8 mouse cellular contexts compared by ENCODE assay signal in genomic region chr6:125314231-125314563, GRCm38 (mm10). TPM values are rescaled to one million over a fixed set of nuclear protein-coding genes. Genes with fewer than 3 reads are reported as not detected.
DNase-seq lines count a peak whose midpoint lies in the region; ATAC-seq and TF ChIP-seq lines count a peak whose summit lies in the region.

No protein-coding gene starts in this region.

- H3K9me3 ChIP-seq in kidney, postnatal 0 days (replicated peaks; ENCODE audit: low read length): no peaks in the 10 kb centered on the region
- H3K9me3 ChIP-seq in embryonic facial prominence, embryonic 13.5 days: no peaks in the 10 kb centered on the region
- H3K9me3 ChIP-seq in intestine, embryonic 16.5 days (ENCODE audit: control insufficient read depth, low read length): no peaks in the 10 kb centered on the region
- no peaks in the 10 kb centered on the region for H3K9me3 ChIP-seq in midbrain, postnatal 0 days (ENCODE audit: low read length)

- H3K4me3 ChIP-seq in kidney, postnatal 0 days (replicated peaks; ENCODE audit: low read depth, low read length): peak overlapping the region; percentile 62
- H3K4me3 ChIP-seq in embryonic facial prominence, embryonic 13.5 days: peak overlapping the region; percentile 52
- H3K4me3 ChIP-seq in intestine, embryonic 16.5 days (ENCODE audit: low read length): peak overlapping the region; percentile 64
- H3K4me3 ChIP-seq in midbrain, postnatal 0 days (ENCODE audit: low read depth, low read length): peak overlapping the region; percentile 31; the same call in 1 of the 2 replicates

- peak overlapping the region; percentile 89 for H3K27ac ChIP-seq in kidney, postnatal 0 days
- H3K27ac ChIP-seq in embryonic facial prominence, embryonic 13.5 days: peak overlapping the region; percentile 16; the same call in 1 of the 2 replicates
- H3K27ac ChIP-seq in intestine, embryonic 16.5 days (ENCODE audit: low read length): peak overlapping the region; percentile 80; the same call in 1 of the 2 replicates
- H3K27ac ChIP-seq in midbrain, postnatal 0 days (ENCODE audit: low read depth, low read length): no peak overlapping the region

- ATAC-seq in kidney, postnatal 0 days (replicated peaks; ENCODE audit: low FRiP score, low read depth): peak; percentile 18; the same call in 1 of the 2 replicates
- no peak for ATAC-seq in embryonic facial prominence, embryonic 13.5 days (ENCODE audit: insufficient number of reproducible peaks, insufficient read depth, low FRiP score, low TSS enrichment, low read depth)
- no peak; the same call in none of the 2 replicates for ATAC-seq in intestine, embryonic 16.5 days
- peak; percentile 9; the same call in 1 of the 2 replicates for ATAC-seq in midbrain, postnatal 0 days (ENCODE audit: low FRiP score)

- H3K4me2 ChIP-seq in kidney, postnatal 0 days (ENCODE audit: low read length): peak overlapping the region; percentile 84
- peak overlapping the region; percentile 74 for H3K4me2 ChIP-seq in embryonic facial prominence, embryonic 13.5 days
- H3K4me2 ChIP-seq in intestine, embryonic 16.5 days (ENCODE audit: low read depth, low read length): peak overlapping the region; percentile 63
- peak overlapping the region; percentile 46 for H3K4me2 ChIP-seq in midbrain, postnatal 0 days (ENCODE audit: low read depth, low read length, poor library complexity, severe bottlenecking)

- no peaks in the 10 kb centered on the region for H3K27me3 ChIP-seq in kidney, postnatal 0 days (ENCODE audit: insufficient read depth, low read length)
- peaks cover 1% of the 10 kb centered on the region; the same call in 1 of the 2 replicates for H3K27me3 ChIP-seq in embryonic facial prominence, embryonic 13.5 days
- H3K27me3 ChIP-seq in intestine, embryonic 16.5 days (replicated peaks; ENCODE audit: control insufficient read depth, insufficient read depth, low read length): no peaks in the 10 kb centered on the region
- no peaks in the 10 kb centered on the region for H3K27me3 ChIP-seq in midbrain, postnatal 0 days (ENCODE audit: insufficient read depth, low read length)

- peak overlapping the region; percentile 92 for H3K9ac ChIP-seq in kidney, postnatal 0 days (ENCODE audit: low read depth, low read length)
- peak overlapping the region; percentile 81 for H3K9ac ChIP-seq in embryonic facial prominence, embryonic 13.5 days
- H3K9ac ChIP-seq in intestine, embryonic 16.5 days (ENCODE audit: low read depth, low read length): peak overlapping the region; percentile 88
- H3K9ac ChIP-seq in midbrain, postnatal 0 days (replicated peaks; ENCODE audit: low read length, poor library complexity, severe bottlenecking): peak overlapping the region; percentile 33; the same call in 1 of the 2 replicates

- TF ChIP-seq CTCF in kidney, postnatal 0 days (IDR thresholded peaks at IDR 0.05; ENCODE audit: low read depth): no peak
- no peak for TF ChIP-seq CTCF in midbrain, postnatal 0 days (IDR thresholded peaks at IDR 0.05)

- peaks cover 7% of the 10 kb centered on the region for H3K36me3 ChIP-seq in kidney, postnatal 0 days (ENCODE audit: insufficient read depth, low read length)
- H3K36me3 ChIP-seq in embryonic facial prominence, embryonic 13.5 days: peaks cover 7% of the 10 kb centered on the region; the same call in 1 of the 2 replicates
- H3K36me3 ChIP-seq in intestine, embryonic 16.5 days (ENCODE audit: control insufficient read depth, insufficient read depth, low read length): peaks cover 7% of the 10 kb centered on the region
- no peaks in the 10 kb centered on the region for H3K36me3 ChIP-seq in midbrain, postnatal 0 days (ENCODE audit: insufficient read depth, low read length)

- no peak for DNase-seq in kidney, postnatal 0 days (ENCODE audit: low spot score)
- no peak for DNase-seq in kidney, adult 8-10 months
- no peak for DNase-seq in midbrain, postnatal 0 days (ENCODE audit: low spot score)
- no peak for DNase-seq in gastrocnemius, postnatal 25 days
- DNase-seq in layer of hippocampus, adult 11-12 months (ENCODE audit: low spot score): no peak
- no peak for DNase-seq in thymus, postnatal 4 days

- WGBS in kidney, postnatal 0 days: 32% methylated on average over 7 of the region's 7 CpGs
- 54% methylated on average over 7 of the region's 7 CpGs for WGBS in embryonic facial prominence, embryonic 13.5 days
- WGBS in intestine, embryonic 16.5 days: 59% methylated on average over 7 of the region's 7 CpGs
- 56% methylated on average over 7 of the region's 7 CpGs for WGBS in midbrain, postnatal 0 days

- H3K4me1 ChIP-seq in kidney, postnatal 0 days (replicated peaks; ENCODE audit: insufficient read depth, low read length): peaks cover 21% of the 10 kb centered on the region; the same call in 1 of the 2 replicates
- peaks cover 38% of the 10 kb centered on the region for H3K4me1 ChIP-seq in embryonic facial prominence, embryonic 13.5 days
- H3K4me1 ChIP-seq in intestine, embryonic 16.5 days (ENCODE audit: control insufficient read depth, insufficient read depth, low read length): peaks cover 27% of the 10 kb centered on the region
- H3K4me1 ChIP-seq in midbrain, postnatal 0 days (ENCODE audit: insufficient read depth, low read length): peaks cover 8% of the 10 kb centered on the region; the same call in 1 of the 2 replicates

RNA-seq across cellular contexts. Expression of gene Ltbr, which starts 0.5 kb away (rescaled TPM):
- polyA plus RNA-seq in kidney, postnatal 0 days (2015; fragmentation: Nextera tagmentation; extraction: Ambion mirVana): 69.8 and 71.6 TPM in 2 replicates
- polyA plus RNA-seq in embryonic facial prominence, embryonic 13.5 days (2015; fragmentation: Nextera tagmentation; extraction: Ambion mirVana): 33.1 TPM in 2 replicates
- 106 and 107 TPM in 2 replicates for polyA plus RNA-seq in intestine, embryonic 16.5 days (2015; fragmentation: Nextera tagmentation; extraction: Ambion mirVana)
- 24.4 TPM in 2 replicates for total RNA-seq in midbrain, postnatal 0 days (2014; rRNA removed)
- polyA plus RNA-seq in midbrain, postnatal 0 days (2015; fragmentation: Nextera tagmentation; extraction: Ambion mirVana): 14.5 and 15.7 TPM in 2 replicates
- total RNA-seq in gastrocnemius, postnatal 25 days (2021): 10 to 100 TPM; 21.2 to 21.7 TPM

RNA-seq across cellular contexts. Expression of gene Scnn1a, which starts 6.3 kb away (rescaled TPM):
- 19.9 and 22.7 TPM in 2 replicates for polyA plus RNA-seq in kidney, postnatal 0 days (2015; fragmentation: Nextera tagmentation; extraction: Ambion mirVana)
- 1.3 and 1.5 TPM in 2 replicates for polyA plus RNA-seq in embryonic facial prominence, embryonic 13.5 days (2015; fragmentation: Nextera tagmentation; extraction: Ambion mirVana)
- 5.0 and 7.6 TPM in 2 replicates for polyA plus RNA-seq in intestine, embryonic 16.5 days (2015; fragmentation: Nextera tagmentation; extraction: Ambion mirVana)
- total RNA-seq in midbrain, postnatal 0 days (2014; rRNA removed): 1.5 and 1.8 TPM in 2 replicates
- 1.8 TPM in 2 replicates for polyA plus RNA-seq in midbrain, postnatal 0 days (2015; fragmentation: Nextera tagmentation; extraction: Ambion mirVana)
- total RNA-seq in gastrocnemius, postnatal 25 days (2021): under 1 TPM; 0.10 to 0.19 TPM

RNA-seq across cellular contexts. Expression of gene Tuba3a, which starts 28.4 kb away (rescaled TPM):
- 0.17 TPM in 1 of 2 replicates, not detected in the other for polyA plus RNA-seq in kidney, postnatal 0 days (2015; fragmentation: Nextera tagmentation; extraction: Ambion mirVana)
- 0.17 and 0.22 TPM in 2 replicates for polyA plus RNA-seq in embryonic facial prominence, embryonic 13.5 days (2015; fragmentation: Nextera tagmentation; extraction: Ambion mirVana)
- polyA plus RNA-seq in intestine, embryonic 16.5 days (2015; fragmentation: Nextera tagmentation; extraction: Ambion mirVana): 0.09 and 0.17 TPM in 2 replicates
- not detected in 2 replicates for total RNA-seq in midbrain, postnatal 0 days (2014; rRNA removed)
- not detected in 2 replicates for polyA plus RNA-seq in midbrain, postnatal 0 days (2015; fragmentation: Nextera tagmentation; extraction: Ambion mirVana)
- not detected for total RNA-seq in gastrocnemius, postnatal 25 days (2021)

RNA-seq across cellular contexts. Expression of gene Tnfrsf1a, which starts 35.0 kb away (rescaled TPM):
- 77.9 and 80.4 TPM in 2 replicates for polyA plus RNA-seq in kidney, postnatal 0 days (2015; fragmentation: Nextera tagmentation; extraction: Ambion mirVana)
- 62.3 and 67.9 TPM in 2 replicates for polyA plus RNA-seq in embryonic facial prominence, embryonic 13.5 days (2015; fragmentation: Nextera tagmentation; extraction: Ambion mirVana)
- 90.0 and 95.3 TPM in 2 replicates for polyA plus RNA-seq in intestine, embryonic 16.5 days (2015; fragmentation: Nextera tagmentation; extraction: Ambion mirVana)
- 9.2 and 15.9 TPM in 2 replicates for total RNA-seq in midbrain, postnatal 0 days (2014; rRNA removed)
- polyA plus RNA-seq in midbrain, postnatal 0 days (2015; fragmentation: Nextera tagmentation; extraction: Ambion mirVana): 10.4 and 12.9 TPM in 2 replicates
- total RNA-seq in gastrocnemius, postnatal 25 days (2021): 10 to 100 TPM; 26.7 to 33.7 TPM

Comparison
In these comparisons a context has a peak if more than half of its experiments do, and no peak if none do; other contexts are left out.
1. ATAC-seq: peak in kidney, postnatal 0 days (single experiment) and midbrain, postnatal 0 days (single experiment); none in embryonic facial prominence, embryonic 13.5 days (single experiment) and intestine, embryonic 16.5 days (single experiment).
2. H3K9ac ChIP-seq: peak in every context shown above with its lines; median percentile 92 in kidney, postnatal 0 days; 88 in intestine, embryonic 16.5 days; 81 in embryonic facial prominence, embryonic 13.5 days; 33 in midbrain, postnatal 0 days.
3. Peak in every context shown above with its lines, with median percentiles within 50 percentile points of each other: H3K4me2 ChIP-seq and H3K4me3 ChIP-seq.